Mouse (Mus musculus): ENCODE measurements at regions not wholly inside any gene's neighbourhood (a gene's known extent, or its start where the extent isn't known, plus 50 kb on each side); places are given as distances from the start of the nearest gene placed in this dataset.
A peak's percentile ranks its signal among the peaks of the same experiment; 100 is the strongest.
"Not testable (repeated sequence)": the region's sequence is repeated elsewhere in the genome, so short reads cannot be mapped to it uniquely, and the experiment has no call there.

DNA sequence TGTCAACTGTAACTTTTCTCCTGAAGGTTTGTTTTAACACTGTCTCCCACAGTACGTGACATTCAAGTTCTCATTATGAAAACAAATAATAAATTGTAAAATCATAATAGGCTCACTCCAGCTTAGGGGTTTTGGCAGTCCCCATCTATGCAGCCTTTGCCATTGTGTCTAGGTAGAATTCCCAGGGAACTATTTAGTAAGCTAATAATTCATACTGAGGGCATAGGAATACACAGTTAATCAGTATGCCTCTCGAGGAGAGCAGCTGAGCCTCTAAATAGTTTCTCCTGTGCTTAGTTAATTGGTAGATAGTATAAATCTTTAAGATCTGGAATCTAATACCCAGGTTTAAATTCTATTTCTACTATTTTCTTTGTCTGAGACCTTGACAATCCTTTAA is 191.7 kb downstream of the Tprg start:
- Histone ChIP-seq H3K4me3 (no peak overlapping the region), H3K9me3 (replicated peaks) (no peaks in the 10 kb centered on the region), H3K27me3 (no peaks in the 10 kb centered on the region), H3K4me2 (no peak overlapping the region), H3K27ac (no peak overlapping the region), H3K9ac (no peak overlapping the region), H3K4me1 (no peaks in the 10 kb centered on the region), H3K36me3 (ENCODE audit: poor library complexity, severe bottlenecking) (no peaks in the 10 kb centered on the region)
- ATAC-seq, result no peak
- WGBS, result 71% methylated on average over 2 of the region's 2 CpGs

DNA sequence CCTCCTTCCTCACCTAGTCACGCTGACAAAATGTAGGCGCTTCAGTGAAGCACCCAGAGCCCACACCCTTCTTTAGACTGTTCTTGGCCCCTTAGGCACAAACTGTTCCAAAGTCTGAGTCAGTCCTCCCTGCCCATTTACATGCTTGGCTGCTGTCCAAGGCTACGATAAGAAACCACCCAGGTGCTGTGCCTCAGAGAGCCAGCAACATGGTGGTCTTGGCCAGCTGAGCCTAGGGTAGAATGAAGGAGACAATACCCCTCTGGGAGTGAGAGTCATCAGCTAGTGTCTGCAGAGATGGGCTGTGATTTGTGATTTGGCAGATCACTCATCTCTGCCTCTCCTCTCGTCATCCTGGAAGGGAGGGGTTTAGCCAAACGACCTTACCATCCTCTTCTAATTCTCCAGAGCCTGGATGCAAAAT is 197.2 kb downstream of the Tprg start:
- peaks cover 6% of the 10 kb centered on the region for H3K4me1 ChIP-seq
- ATAC-seq, result peak; percentile 74
- H3K27me3 ChIP-seq, result no peaks in the 10 kb centered on the region

DNA sequence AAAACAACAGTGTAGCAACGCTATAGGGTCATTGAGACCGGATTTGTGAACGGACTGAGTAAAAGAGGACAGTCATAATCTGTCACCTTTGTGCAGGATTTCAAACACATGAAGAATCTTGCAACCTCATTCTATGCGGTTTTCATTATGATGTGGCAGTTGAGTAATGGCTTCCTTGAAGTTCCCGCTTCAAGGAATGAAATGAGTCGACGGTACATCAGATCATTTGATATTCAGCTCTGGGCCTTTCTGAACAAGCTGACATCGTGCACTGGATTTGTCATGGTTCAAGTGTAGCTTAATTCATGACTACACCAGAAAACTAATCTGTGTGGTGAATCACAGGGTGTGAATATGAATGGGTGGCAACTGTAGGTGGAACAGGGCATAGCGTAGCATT is 198.4 kb downstream of the Tprg start:
- Histone ChIP-seq H3K36me3 (ENCODE audit: poor library complexity, severe bottlenecking) (no peaks in the 10 kb centered on the region), H3K9me3 (replicated peaks) (no peaks in the 10 kb centered on the region), H3K4me3 (no peak overlapping the region), H3K4me2 (no peak overlapping the region), H3K27me3 (no peaks in the 10 kb centered on the region), H3K9ac (no peak overlapping the region), H3K27ac (no peak overlapping the region), H3K4me1 (peaks cover 6% of the 10 kb centered on the region)
- no peak for ATAC-seq
- WGBS, result 87% methylated on average over 9 of the region's 9 CpGs

More for the DNA sequence above, 197.2 kb downstream of the Tprg start:
- no peak overlapping the region for H3K9ac ChIP-seq
- no peak overlapping the region for H3K4me3 ChIP-seq
- H3K9me3 ChIP-seq (replicated peaks), result no peaks in the 10 kb centered on the region
- H3K36me3 ChIP-seq (ENCODE audit: poor library complexity, severe bottlenecking), result no peaks in the 10 kb centered on the region
- no peak overlapping the region for H3K4me2 ChIP-seq
- WGBS, result 50% methylated on average over 5 of the region's 5 CpGs
- H3K27ac ChIP-seq, result no peak overlapping the region

DNA sequence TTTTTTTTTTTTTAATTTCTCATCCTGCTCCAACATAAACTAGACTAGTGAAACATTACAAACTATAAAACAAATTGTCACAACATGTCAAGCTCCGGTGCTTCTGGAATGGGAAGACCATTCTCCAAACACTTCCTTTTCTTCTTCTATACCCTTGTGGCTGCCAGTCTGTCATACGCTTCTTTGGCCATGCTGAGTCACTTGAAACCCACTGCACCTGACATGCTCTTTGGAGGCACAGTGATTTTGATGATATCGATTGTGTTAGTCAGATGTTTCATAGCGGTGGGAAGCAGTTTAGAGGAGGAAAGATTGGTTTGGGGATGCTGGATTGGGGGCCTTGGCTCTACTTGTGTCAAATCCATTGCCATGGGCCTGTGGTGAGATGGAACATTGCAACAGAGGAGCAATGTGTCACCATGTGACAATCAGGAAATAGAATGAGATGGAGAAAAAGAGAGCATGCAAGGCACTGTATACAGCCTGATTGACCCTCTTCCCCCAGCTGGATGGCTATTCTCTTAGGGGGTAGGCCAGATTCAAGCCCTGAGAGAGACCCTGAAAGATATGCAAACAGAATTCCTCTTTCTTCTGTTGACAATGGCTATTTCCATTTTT is 197.0 kb upstream of the Trp63 start:
- Histone ChIP-seq H3K4me3 (no peak overlapping the region), H3K27ac (no peak overlapping the region), H3K4me2 (no peak overlapping the region), H3K4me1 (peaks cover 6% of the 10 kb centered on the region), H3K36me3 (ENCODE audit: poor library complexity, severe bottlenecking) (no peaks in the 10 kb centered on the region), H3K9ac (no peak overlapping the region), H3K9me3 (replicated peaks) (no peaks in the 10 kb centered on the region), H3K27me3 (no peaks in the 10 kb centered on the region)
- ATAC-seq, result no peak
- WGBS, result 94% methylated on average over 4 of the region's 4 CpGs

DNA sequence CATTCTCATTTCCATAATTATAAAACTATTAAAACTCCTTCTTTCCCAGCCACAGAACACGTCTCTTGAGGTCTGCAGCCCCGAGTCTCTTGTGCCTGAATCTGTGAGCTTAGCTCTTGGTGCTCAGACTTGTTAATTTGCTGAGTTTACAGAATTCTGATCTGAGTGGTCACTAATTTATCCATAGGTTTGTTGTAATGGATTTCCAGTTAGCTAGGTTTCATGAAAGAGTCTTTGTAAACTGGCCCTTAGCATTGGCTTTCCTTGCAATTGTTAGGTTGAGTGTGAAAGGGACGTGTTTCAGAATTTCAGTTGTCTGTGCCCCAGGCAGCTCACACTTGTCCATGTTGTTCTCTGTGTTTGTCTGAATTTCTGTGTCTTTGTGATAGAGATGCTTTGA is 192.7 kb upstream of the Trp63 start:
- H3K9ac ChIP-seq, result no peak overlapping the region
- H3K4me3 ChIP-seq, result no peak overlapping the region
- no peaks in the 10 kb centered on the region for H3K9me3 ChIP-seq (replicated peaks)
- no peaks in the 10 kb centered on the region for H3K4me1 ChIP-seq
- no peak overlapping the region for H3K4me2 ChIP-seq
- 34% methylated on average over 3 of the region's 3 CpGs for WGBS
- no peak for ATAC-seq
- H3K36me3 ChIP-seq (ENCODE audit: poor library complexity, severe bottlenecking), result no peaks in the 10 kb centered on the region
- H3K27me3 ChIP-seq, result no peaks in the 10 kb centered on the region
- H3K27ac ChIP-seq, result no peak overlapping the region

DNA sequence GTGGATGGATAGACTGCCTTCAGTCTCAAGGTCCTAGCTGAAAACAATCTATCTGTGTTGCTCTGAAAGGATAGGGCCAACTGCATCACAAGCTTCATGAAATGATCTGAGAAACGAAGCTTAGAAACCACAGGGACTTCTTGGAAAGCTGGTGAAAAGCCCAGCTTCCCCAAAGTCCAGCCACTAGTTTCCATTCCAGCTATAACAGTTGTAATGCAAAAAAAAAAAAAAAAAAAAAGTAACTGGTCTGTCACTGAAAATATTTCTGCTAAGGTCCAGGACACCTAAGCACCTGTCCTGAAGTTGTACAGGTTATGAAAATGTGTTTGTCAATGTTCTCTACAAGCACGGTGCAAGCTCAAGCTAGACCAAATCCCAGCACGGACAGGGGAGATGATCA is 189.4 kb upstream of the Trp63 start:
- no peaks in the 10 kb centered on the region for H3K4me1 ChIP-seq
- no peak for ATAC-seq
- H3K9me3 ChIP-seq (replicated peaks), result no peaks in the 10 kb centered on the region
- H3K27ac ChIP-seq, result no peak overlapping the region
- no peak overlapping the region for H3K4me2 ChIP-seq
- no peak overlapping the region for H3K4me3 ChIP-seq
- H3K27me3 ChIP-seq, result no peaks in the 10 kb centered on the region
- no peaks in the 10 kb centered on the region for H3K36me3 ChIP-seq (ENCODE audit: poor library complexity, severe bottlenecking)
- no peak overlapping the region for H3K9ac ChIP-seq
- WGBS, result 91% methylated on average over 3 of the region's 3 CpGs

DNA sequence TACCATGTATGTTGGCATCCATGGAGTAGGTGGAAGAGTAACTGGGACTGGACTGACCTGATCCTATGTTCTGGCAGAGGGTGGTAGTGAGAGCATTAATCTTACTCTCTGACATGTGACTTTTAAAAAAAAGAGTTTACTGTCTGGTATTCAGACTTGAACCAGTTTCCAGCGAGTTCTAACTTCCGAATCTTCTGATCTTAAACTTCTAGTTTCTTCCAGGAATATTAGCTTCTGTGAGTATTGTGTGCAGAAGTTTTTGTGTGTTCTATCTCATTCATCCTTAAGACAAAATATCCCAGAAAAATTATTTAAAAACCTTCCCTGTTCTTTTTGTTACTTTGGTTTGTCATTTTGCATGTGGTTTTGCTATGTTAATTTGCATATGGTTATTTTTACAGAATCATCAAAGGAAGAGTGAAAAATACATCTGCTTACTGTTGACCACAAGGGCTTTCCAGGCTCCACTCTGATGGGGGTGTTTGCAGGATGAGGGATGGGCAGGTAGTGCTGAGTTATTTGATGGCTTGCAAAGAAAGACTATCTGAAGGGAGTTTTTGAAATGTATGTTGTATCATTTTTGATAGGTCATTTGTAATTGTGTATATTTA is 187.9 kb upstream of the Trp63 start:
- Histone ChIP-seq H3K27me3 (no peaks in the 10 kb centered on the region), H3K9ac (no peak overlapping the region), H3K4me1 (no peaks in the 10 kb centered on the region), H3K4me2 (no peak overlapping the region), H3K9me3 (replicated peaks) (no peaks in the 10 kb centered on the region), H3K36me3 (ENCODE audit: poor library complexity, severe bottlenecking) (no peaks in the 10 kb centered on the region), H3K4me3 (no peak overlapping the region), H3K27ac (no peak overlapping the region)
- WGBS, result 93% methylated on average over 2 of the region's 2 CpGs
- no peak for ATAC-seq

DNA sequence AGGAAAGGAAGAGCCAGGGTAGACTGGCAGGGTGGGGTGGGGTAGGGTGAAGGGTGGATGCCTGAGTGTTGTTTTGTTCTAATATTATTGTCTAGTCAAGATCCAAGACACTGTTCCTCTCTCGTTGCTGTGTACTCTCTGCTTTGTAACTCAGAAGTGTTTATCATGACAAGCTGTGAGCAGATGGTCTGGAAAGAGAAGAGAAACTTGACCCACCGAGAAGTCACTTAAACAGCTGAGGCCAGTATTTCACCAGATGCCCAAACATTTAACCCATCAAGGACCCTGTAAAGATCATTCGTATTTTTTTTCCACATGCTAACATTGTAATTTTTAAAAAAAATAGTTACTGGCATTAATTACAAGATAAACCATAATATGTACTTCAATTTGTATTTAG is 178.7 kb upstream of the Trp63 start:
- no peak overlapping the region for H3K4me2 ChIP-seq
- H3K36me3 ChIP-seq (ENCODE audit: poor library complexity, severe bottlenecking), result no peaks in the 10 kb centered on the region
- WGBS, result 69% methylated on average over 3 of the region's 3 CpGs
- H3K9ac ChIP-seq, result no peak overlapping the region
- no peak; the same call in 1 of the 2 replicates for ATAC-seq
- H3K27ac ChIP-seq, result no peak overlapping the region
- no peak overlapping the region for H3K4me3 ChIP-seq
- no peaks in the 10 kb centered on the region for H3K9me3 ChIP-seq (replicated peaks)
- H3K27me3 ChIP-seq, result no peaks in the 10 kb centered on the region
- H3K4me1 ChIP-seq, result no peaks in the 10 kb centered on the region

DNA sequence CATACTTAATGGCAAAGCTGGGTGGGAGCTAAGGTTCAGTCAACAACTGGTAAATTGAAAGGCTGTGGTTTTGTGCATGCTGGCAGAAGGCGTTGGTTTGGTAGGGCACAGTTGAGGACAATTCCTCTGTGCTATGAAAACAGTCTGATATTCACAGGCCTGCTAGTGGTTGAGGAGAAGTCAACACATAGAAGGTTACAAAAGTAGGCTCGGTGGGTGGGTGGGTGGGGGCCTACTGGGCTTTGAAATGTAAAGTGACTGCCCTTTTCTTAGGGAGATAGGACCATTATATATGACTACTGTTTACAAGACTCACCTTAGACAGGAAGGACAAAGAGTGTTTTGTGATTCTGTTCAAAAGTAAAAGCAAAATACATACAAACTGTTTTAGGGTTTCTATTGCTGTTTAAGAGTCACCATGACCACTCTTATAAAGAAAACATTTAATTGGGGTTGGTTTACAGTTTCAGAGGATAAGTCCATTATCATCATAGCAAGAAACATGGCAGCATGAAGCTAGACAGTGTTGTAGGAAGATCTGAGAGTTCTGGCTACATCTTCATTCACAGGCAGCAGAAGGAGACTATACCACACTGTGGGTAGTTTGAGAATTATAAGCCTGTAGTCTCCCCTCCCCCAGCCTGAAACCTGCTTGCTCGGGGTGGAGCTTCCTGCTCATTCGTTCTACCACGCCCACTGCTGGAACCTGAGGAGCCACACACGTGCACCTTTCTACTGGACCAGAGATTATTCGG is 166.3 kb upstream of the Trp63 start:
- no peak overlapping the region for H3K4me2 ChIP-seq
- no peaks in the 10 kb centered on the region for H3K36me3 ChIP-seq (ENCODE audit: poor library complexity, severe bottlenecking)
- H3K9me3 ChIP-seq (replicated peaks), result no peaks in the 10 kb centered on the region
- no peak for ATAC-seq
- WGBS, result 77% methylated on average over 6 of the region's 7 CpGs
- H3K27ac ChIP-seq, result no peak overlapping the region
- no peaks in the 10 kb centered on the region for H3K4me1 ChIP-seq
- no peak overlapping the region for H3K9ac ChIP-seq
- no peak overlapping the region for H3K4me3 ChIP-seq
- no peaks in the 10 kb centered on the region for H3K27me3 ChIP-seq

DNA sequence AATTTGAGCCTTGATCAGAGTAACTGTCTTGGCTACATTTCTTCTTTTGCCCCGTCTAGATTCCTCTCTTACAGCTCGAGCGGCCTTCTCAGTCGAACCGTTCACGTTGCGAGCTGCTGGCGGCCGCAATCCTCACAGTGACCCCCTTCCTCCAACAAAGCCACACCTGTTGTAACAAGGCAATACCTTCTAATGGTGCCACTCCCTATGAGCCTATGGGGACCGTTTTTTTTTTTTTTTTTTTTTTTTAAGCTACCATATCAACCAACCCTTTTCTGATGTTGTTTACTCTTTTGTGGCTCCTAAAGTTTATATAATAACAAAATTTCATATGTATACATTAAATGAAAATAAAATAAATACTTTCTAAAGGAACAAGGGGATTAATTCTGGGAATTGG is 160.4 kb upstream of the Trp63 start:
- not testable (repeated sequence) for H3K4me2 ChIP-seq; H3K36me3 ChIP-seq (ENCODE audit: poor library complexity, severe bottlenecking); H3K27ac ChIP-seq; H3K27me3 ChIP-seq; H3K4me1 ChIP-seq; H3K9me3 ChIP-seq (replicated peaks); ATAC-seq; H3K9ac ChIP-seq; H3K4me3 ChIP-seq
- WGBS, result 79% methylated on average over 10 of the region's 10 CpGs

DNA sequence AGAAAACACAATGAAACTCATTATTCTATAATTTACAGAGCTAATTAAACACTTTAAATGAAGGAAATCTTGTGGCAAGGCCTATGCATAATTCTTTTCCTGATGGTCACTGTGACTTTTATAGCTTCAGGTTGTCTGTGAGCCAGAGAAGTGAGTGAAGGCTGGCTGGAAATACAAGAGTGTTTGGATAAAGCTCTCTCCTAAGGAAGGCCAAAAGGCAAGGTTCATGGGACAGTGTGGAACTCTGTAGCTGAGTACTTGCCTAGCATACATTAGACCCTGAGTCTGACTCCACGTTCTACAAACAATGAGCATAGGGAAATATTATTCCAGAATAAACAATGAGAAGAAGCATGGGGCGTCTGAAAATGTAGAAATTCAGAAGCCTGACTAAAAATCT is 159.9 kb upstream of the Trp63 start:
- no peak overlapping the region for H3K4me2 ChIP-seq
- H3K4me3 ChIP-seq, result no peak overlapping the region
- H3K4me1 ChIP-seq, result no peaks in the 10 kb centered on the region
- H3K36me3 ChIP-seq (ENCODE audit: poor library complexity, severe bottlenecking), result no peaks in the 10 kb centered on the region
- H3K9ac ChIP-seq, result no peak overlapping the region
- WGBS, result 90% methylated on average over 2 of the region's 2 CpGs
- ATAC-seq, result no peak
- H3K9me3 ChIP-seq (replicated peaks), result no peaks in the 10 kb centered on the region
- no peak overlapping the region for H3K27ac ChIP-seq
- no peaks in the 10 kb centered on the region for H3K27me3 ChIP-seq

DNA sequence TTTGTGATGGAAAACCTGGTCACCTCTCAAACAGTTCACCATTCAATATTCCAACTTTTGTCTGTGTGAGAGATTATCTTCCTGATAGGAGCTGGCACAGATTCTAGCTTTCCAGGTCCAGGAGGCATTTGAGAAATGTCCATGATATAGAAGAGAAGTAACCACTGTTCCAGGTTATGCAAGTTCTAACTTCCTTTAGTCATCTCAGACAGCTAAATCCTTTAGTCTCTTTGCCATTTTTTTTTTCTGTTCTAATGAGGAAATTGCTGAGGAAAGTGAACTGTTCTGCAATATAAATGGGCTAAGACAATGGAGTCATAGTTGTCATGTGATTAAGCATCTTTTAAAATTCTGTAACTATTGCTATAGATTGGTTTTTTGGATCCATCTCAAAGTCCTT is 155.7 kb upstream of the Trp63 start:
- H3K9ac ChIP-seq, result no peak overlapping the region
- ATAC-seq, result no peak
- H3K9me3 ChIP-seq (replicated peaks), result no peaks in the 10 kb centered on the region
- H3K36me3 ChIP-seq (ENCODE audit: poor library complexity, severe bottlenecking), result no peaks in the 10 kb centered on the region
- H3K4me3 ChIP-seq, result no peak overlapping the region
- H3K27me3 ChIP-seq, result no peaks in the 10 kb centered on the region
- no peak overlapping the region for H3K4me2 ChIP-seq
- no peaks in the 10 kb centered on the region for H3K4me1 ChIP-seq
- no peak overlapping the region for H3K27ac ChIP-seq

All from forebrain, embryonic 13.5 days (tissue).